Mouse (Mus musculus): Measurements from ENCODE around the gene Bcap31.

Gene Bcap31

DNA sequence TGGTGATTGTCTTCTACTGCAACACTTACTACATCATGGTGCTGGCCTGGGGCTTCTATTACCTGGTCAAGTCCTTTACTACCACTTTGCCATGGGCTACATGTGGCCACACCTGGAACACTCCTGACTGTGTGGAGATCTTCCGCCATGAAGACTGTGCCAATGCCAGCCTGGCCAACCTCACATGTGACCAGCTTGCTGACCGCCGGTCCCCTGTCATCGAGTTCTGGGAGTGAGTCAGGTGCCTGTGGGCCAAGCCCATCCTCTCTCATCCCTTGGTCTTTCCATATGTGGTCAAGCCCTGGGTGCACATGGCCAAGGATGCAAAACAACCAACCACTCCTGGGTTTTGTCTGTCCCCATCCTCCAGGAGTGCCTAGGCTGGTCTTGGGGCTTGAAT lies 39.3 kb downstream of the Bcap31 start:
- DNase-seq (ENCODE audit: low read depth): no peak

GRCm38 (mm10) chrX:73675231-73675630 lies 40.7 kb downstream of the Bcap31 start:
- peak; percentile 76 for DNase-seq (ENCODE audit: low read depth)

- DNase-seq (ENCODE audit: low read depth): peak; percentile 65
Observed at GRCm38 (mm10) chrX:73673968-73674661, 41.9 kb downstream of the Bcap31 start.

GRCm38 (mm10) chrX:73673619-73673967 lies 42.4 kb downstream of the Bcap31 start:
- DNase-seq (ENCODE audit: low read depth): no peak

GRCm38 (mm10) chrX:73672879-73673618 lies 42.9 kb downstream of the Bcap31 start, which contains the start of gene Slc6a8:
Slc6a8 (plus strand) TSS chrX:73673150.
- peak; percentile 78 for DNase-seq (ENCODE audit: low read depth)

GRCm38 (mm10) chrX:73672031-73672431 lies 43.9 kb downstream of the Bcap31 start:
- peak; percentile 76 for DNase-seq (ENCODE audit: low read depth)

GRCm38 (mm10) chrX:73663143-73663542 lies 52.8 kb downstream of the Bcap31 start:
- DNase-seq (ENCODE audit: low read depth): no peak

- no peak for DNase-seq (ENCODE audit: low read depth)
Observed at GRCm38 (mm10) chrX:73660284-73660665, 55.7 kb downstream of the Bcap31 start.

DNA sequence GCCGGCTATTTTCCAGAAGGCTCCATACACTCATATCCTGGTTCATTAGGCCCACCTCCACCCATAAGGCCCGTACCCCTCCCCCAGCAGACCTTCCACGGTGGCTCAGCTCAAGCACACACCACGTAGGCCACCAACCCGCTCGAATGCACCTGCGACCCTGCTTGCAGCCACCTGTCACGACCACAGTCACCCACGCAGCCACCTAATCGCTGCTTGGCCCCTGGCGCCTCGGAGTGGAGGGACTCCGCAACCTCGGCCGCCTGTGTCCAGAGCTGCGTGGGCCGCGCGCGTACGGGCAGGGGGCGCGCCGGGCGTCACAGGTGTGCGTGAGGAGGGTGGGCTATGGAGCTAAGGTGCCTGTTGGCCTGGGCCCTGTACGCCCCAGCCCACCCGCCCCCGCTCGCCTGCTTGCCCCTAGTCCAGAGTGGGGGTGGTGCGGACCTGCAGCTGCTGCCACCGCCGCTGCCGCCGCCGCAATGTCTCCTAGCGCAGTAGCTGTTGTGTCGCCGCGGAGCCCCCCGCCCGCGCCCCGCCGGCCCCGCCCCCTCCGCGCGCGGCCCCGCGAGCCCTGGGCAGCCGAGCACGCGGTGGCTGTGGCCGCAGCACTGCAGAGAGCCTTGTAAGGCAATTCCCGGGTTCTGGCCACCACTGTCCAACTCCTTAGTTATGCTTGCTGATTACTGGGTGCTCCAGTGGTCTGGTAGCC lies 56.2 kb downstream of the Bcap31 start, which contains the start of gene Pnck:
Pnck (minus strand) TSS at position 543 of the 709 bp plus-strand sequence.
- no peak for DNase-seq (ENCODE audit: low read depth)

GRCm38 (mm10) chrX:73658936-73659574 lies 56.9 kb downstream of the Bcap31 start:
- DNase-seq (ENCODE audit: low read depth): no peak

DNA sequence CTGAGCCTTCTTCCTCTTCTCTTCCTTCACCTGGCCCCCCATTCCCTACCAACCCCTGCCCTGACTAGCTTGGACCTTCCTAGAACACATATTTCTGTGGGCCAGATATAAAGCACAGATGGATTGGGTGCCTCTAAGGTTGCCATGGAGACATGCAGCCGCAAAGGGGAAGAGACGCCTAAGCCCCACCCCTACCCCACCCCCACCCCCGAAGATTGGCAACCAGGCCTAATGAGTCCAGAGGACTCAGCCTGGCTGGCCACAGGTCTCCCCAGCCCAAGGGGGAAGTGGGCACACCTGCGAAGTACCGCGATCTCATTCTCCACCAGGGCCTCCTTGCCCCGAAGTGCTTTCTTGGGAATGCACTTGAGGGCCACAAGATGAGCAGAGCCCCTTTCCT lies 57.6 kb downstream of the Bcap31 start:
- no peak for DNase-seq (ENCODE audit: low read depth)

GRCm38 (mm10) chrX:73655529-73655928 lies 60.4 kb downstream of the Bcap31 start:
- DNase-seq (ENCODE audit: low read depth): peak; percentile 70

DNA sequence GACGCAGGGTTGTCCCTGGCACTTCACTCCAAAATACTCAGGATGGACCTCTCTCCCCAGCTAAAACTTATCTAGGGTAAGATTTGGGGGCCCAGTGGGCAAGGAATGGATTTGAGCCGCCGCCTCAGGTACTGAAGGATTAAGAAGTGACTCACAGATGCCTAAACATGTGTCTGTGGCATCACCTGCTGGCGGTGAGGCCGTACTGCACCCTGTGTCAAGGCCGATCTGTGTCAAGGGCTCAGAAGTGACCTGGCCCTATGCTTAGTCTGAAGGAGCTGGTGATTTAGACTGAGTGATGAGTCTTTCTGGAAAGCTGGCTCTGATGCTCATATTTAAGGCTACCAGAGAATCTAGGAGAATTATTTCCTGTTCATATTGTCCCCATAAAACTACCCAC lies 61.8 kb downstream of the Bcap31 start:
- peak; percentile 85 for DNase-seq (ENCODE audit: low read depth)

DNA sequence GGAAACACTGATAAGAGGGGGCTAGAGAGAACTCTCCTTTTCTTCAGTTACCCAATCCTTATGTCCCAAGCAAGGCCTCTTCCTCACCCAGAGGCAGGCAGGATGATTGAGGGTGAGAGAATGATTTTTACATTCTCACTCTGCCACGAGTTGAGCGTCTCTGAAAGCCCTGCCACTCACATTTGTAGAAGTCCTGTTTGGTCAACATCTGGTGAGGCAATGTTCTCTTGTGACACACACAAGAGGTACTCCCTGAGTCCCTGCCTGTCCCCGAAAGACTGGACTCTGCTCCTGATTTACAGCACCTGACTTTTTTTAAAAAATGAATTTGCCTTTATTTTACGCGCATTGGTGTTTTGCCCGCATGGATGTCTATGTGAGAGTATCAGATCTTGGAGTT lies 62.6 kb downstream of the Bcap31 start:
- no peak for DNase-seq (ENCODE audit: low read depth)

DNA sequence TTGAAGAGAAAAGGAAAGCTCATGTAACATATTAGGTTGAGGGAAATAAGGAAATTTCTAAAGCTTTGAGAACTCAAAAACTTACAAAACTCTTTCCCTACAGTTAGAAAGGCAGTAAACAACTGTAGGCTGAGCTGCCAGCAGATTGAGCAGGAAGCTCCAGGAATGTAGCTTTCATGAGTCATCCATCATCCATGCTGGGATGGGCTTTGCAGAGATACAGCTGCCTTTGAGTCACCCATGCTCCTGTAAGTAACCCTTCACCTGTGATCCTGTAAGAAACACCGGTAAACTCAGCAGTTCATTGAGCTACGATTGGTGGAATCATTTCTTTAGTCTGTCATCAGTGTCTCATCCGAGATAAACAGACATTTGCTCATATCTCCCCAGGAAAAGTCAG lies 65.1 kb downstream of the Bcap31 start:
- peak; percentile 37 for DNase-seq (ENCODE audit: low read depth)

- DNase-seq (ENCODE audit: low read depth): no peak
Observed at GRCm38 (mm10) chrX:73645121-73645520, 70.9 kb downstream of the Bcap31 start.

DNA sequence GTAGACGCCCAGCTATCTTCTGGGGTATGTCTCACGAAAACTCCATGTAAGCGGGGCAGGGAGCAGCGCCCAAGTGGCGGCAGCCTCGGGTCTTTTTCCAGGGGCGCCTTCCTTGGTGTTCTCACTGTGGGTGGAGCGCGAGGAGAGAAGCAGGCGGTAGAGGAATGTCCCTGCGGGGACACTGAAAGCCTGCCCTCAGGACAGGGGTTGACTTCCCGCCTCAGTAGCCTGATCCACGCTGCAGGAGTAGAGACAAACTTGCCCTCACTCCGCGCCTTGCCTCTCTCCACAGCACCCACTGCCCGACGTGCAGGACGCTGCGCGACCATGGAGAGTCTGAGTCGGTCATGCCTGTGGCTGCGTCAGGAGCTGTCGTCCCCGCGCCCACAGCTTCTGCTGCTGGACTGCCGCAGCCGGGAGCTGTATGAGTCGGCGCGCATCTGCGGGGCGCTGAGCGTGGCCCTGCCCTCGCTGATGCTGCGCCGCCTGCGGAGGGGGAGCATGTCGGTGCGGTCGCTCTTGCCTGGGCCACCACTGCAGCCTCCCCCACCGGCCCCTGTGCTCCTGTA lies 76.0 kb downstream of the Bcap31 start:
- DNase-seq (ENCODE audit: low read depth): no peak

- peak; percentile 77 for DNase-seq (ENCODE audit: low read depth)
Observed at GRCm38 (mm10) chrX:73639255-73639675, 76.7 kb downstream of the Bcap31 start, which contains the start of gene Dusp9. Dusp9 (plus strand) TSS chrX:73639419.

DNA sequence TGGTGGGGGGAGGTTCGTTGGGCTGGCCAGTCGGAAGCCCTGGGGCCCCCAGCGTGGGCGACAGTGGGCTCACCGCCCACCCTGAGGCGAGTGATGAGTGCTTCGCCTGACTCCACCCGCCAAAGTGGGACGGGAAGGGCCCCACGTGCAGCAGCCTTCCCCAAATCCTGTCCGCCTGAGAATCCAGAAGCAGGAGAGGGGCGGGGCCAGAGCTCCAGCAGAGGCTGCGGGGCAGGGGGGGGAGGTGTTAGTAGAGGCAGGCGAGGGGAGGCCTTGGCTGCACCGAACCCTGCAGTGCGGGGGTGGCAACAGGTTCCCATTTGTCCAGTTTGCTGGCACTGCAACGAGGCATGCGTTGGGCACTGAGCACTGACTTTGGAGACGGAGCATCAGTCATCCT lies 78.6 kb downstream of the Bcap31 start:
- DNase-seq (ENCODE audit: low read depth): no peak

Data from NIH3T3 (cell line).